Mouse (Mus musculus) midbrain, embryonic 12.5 days (tissue): ENCODE results near the gene Ppfia3. TPM values are rescaled to one million over a fixed set of nuclear protein-coding genes. Genes with fewer than 3 reads are reported as not detected.
A peak's percentile ranks its signal among the peaks of the same experiment; 100 is the strongest.

Source experiments
- ATAC-seq: fragments of 200-750 bp; cut with Nextera tagmentation; 2 replicates; pipeline ENCODE4 v1.8.0; 2017; ENCODE audit warnings: low read depth, moderate TSS enrichment, moderate library complexity; ENCODE audit not compliant: low FRiP score
- H3K27ac ChIP-seq: fragments of 300-500 bp; sonication (generic); replicated peaks from 2 replicates; pipeline ENCODE4 v1.5.1; 2016; ENCODE audit warnings: mild to moderate bottlenecking
- H3K27me3 ChIP-seq: fragments of 300-500 bp; sonication (generic); 2 replicates; pipeline ENCODE4 v1.6.1; 2016; ENCODE audit warnings: mild to moderate bottlenecking
- H3K36me3 ChIP-seq: fragments of 300-500 bp; sonication (generic); 2 replicates; pipeline ENCODE4 v1.6.1; 2016
- H3K4me1 ChIP-seq: fragments of 300-500 bp; sonication (generic); 2 replicates; pipeline ENCODE4 v1.6.1; 2016
- H3K4me2 ChIP-seq: fragments of 300-500 bp; sonication (generic); replicated peaks from 2 replicates; pipeline ENCODE4 v1.6.1; 2016; ENCODE audit warnings: mild to moderate bottlenecking, moderate library complexity
- H3K4me3 ChIP-seq: fragments of 300-500 bp; sonication (generic); 2 replicates; pipeline ENCODE4 v1.5.1; 2016; ENCODE audit warnings: mild to moderate bottlenecking
- H3K9ac ChIP-seq: fragments of 300-500 bp; sonication (generic); replicated peaks from 2 replicates; pipeline ENCODE4 v1.6.1; 2016; ENCODE audit warnings: mild to moderate bottlenecking, moderate library complexity
- H3K9me3 ChIP-seq: fragments of 300-500 bp; sonication (generic); 2 replicates; pipeline ENCODE4 v1.6.1; 2016; ENCODE audit warnings: mild to moderate bottlenecking
- WGBS: fragments of 180-500 bp; shearing (Covaris S2); methylation state at CpG from one replicate; pipeline ENCODE4 v1.1.7; 2016; 5-methylcytosine and 5-hydroxymethylcytosine counted together
- polyA plus RNA-seq: library from polyadenylated mRNA; unstranded; fragments of >200 nt; fragmentation: Nextera tagmentation; extraction: Ambion mirVana; gene quantifications from 2 replicates; pipeline ENCODE4 v1.2.1, GENCODE M21; 2016

Ppfia3 gene
- polyA plus RNA-seq, 1 experiment from 2014 or later = 15.0 TPM

- Histone ChIP-seq H3K9me3 (no peaks in the 10 kb centered on the region), H3K4me1 (peaks cover 32% of the 10 kb centered on the region), H3K4me2 (peak within 1 kb of the TSS; percentile 89), H3K4me3 (peak within 1 kb of the TSS; percentile 46), H3K27me3 (peaks cover 40% of the 10 kb centered on the region), H3K9ac (peak within 1 kb of the TSS; percentile 62), H3K36me3 (peaks cover 32% of the 10 kb centered on the region), H3K27ac (no peak within 1 kb of the TSS)
- 12% methylated on average over 28 of the region's 28 CpGs for WGBS
- ATAC-seq = peak; percentile 31
Measured at GRCm38 (mm10) chr7:45370475-45371311, 3.9 kb upstream of the Ppfia3 start, which contains the start of gene Lin7b. Lin7b (minus strand) TSS chr7:45370583.

- peaks cover 26% of the 10 kb centered on the region for H3K36me3 ChIP-seq
- peaks cover 42% of the 10 kb centered on the region for H3K27me3 ChIP-seq
- H3K4me2 ChIP-seq = peak overlapping the region; percentile 89
- peak overlapping the region; percentile 62 for H3K9ac ChIP-seq
- H3K4me3 ChIP-seq = peak overlapping the region; percentile 46
- peaks cover 39% of the 10 kb centered on the region for H3K4me1 ChIP-seq
- no peaks in the 10 kb centered on the region for H3K9me3 ChIP-seq
- H3K27ac ChIP-seq = no peak overlapping the region
- ATAC-seq = no peak; the same call in 1 of the 2 replicates
- WGBS = 9% methylated on average over 52 of the region's 52 CpGs
Measured at GRCm38 (mm10) chr7:45369836-45370474, 3.1 kb upstream of the Ppfia3 start.

DNA sequence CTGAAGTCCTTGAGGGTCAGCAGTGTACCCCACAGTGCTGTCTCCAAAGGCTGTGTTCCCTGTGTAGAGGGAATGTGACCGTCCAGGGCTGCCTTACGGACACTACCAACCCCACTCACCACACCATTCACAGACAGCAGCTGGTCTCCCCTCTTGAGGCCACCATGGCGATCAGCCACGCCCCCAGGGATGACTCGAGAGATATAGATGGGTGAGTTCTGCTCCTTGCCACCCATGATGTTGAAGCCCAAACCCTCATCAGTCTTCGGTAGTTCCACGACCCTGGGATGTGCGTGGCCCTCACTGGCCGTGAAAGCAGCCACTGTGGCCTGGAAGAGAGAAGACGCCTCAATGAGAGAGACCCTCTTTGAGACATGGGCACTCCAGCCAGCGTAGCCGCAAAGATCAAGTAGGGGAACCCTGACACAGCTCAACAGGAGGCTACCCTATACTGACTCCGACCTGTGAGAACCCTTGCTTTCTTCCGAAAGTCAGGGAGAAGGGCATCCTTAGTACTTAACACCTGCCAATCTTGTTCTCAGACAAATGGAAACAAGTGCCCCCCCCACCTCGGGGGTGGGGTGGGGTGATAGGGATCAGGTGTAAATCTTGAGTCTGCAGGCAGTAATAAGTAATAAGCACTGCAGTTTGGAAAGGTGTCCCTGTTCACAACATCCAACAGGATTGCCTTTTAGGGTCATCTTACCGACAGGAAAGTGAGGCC, 2.4 kb upstream of the Ppfia3 start:
- no peak for ATAC-seq
- Histone ChIP-seq H3K27me3 (peaks cover 44% of the 10 kb centered on the region), H3K9ac (no peak overlapping the region), H3K9me3 (no peaks in the 10 kb centered on the region), H3K4me3 (0 out of 2 replicates have a peak overlapping the region, but pooled peaks have one; percentile 46), H3K27ac (no peak overlapping the region), H3K36me3 (peaks cover 21% of the 10 kb centered on the region; the same call in 1 of the 2 replicates), H3K4me2 (peak overlapping the region; percentile 89; the same call in 1 of the 2 replicates), H3K4me1 (peaks cover 39% of the 10 kb centered on the region)
- 78% methylated on average over 16 of the region's 16 CpGs for WGBS

- Histone ChIP-seq H3K4me1 (peaks cover 39% of the 10 kb centered on the region), H3K9ac (peak overlapping the region; percentile 63), H3K9me3 (no peaks in the 10 kb centered on the region), H3K27ac (no peak overlapping the region), H3K36me3 (peaks cover 15% of the 10 kb centered on the region; the same call in 1 of the 2 replicates), H3K4me2 (peak overlapping the region; percentile 77), H3K4me3 (peak overlapping the region; percentile 87), H3K27me3 (peaks cover 54% of the 10 kb centered on the region)
- WGBS = 77% methylated on average over 15 of the region's 15 CpGs
- no peak for ATAC-seq
Measured at GRCm38 (mm10) chr7:45368178-45368577, 1.4 kb upstream of the Ppfia3 start.

- H3K9me3 ChIP-seq = no peaks in the 10 kb centered on the region
- H3K36me3 ChIP-seq = peaks cover 7% of the 10 kb centered on the region; the same call in 1 of the 2 replicates
- peaks cover 63% of the 10 kb centered on the region for H3K27me3 ChIP-seq
- H3K27ac ChIP-seq = peak overlapping the region; percentile 71
- H3K4me2 ChIP-seq = peak overlapping the region; percentile 77
- H3K4me3 ChIP-seq = peak overlapping the region; percentile 87
- WGBS = under 1% methylated on average over 70 of the region's 70 CpGs
- H3K9ac ChIP-seq = peak overlapping the region; percentile 89
- H3K4me1 ChIP-seq = peaks cover 45% of the 10 kb centered on the region
- peak; percentile 87 for ATAC-seq
Measured at GRCm38 (mm10) chr7:45367020-45367880, 431 bp upstream of the Ppfia3 start.

DNA sequence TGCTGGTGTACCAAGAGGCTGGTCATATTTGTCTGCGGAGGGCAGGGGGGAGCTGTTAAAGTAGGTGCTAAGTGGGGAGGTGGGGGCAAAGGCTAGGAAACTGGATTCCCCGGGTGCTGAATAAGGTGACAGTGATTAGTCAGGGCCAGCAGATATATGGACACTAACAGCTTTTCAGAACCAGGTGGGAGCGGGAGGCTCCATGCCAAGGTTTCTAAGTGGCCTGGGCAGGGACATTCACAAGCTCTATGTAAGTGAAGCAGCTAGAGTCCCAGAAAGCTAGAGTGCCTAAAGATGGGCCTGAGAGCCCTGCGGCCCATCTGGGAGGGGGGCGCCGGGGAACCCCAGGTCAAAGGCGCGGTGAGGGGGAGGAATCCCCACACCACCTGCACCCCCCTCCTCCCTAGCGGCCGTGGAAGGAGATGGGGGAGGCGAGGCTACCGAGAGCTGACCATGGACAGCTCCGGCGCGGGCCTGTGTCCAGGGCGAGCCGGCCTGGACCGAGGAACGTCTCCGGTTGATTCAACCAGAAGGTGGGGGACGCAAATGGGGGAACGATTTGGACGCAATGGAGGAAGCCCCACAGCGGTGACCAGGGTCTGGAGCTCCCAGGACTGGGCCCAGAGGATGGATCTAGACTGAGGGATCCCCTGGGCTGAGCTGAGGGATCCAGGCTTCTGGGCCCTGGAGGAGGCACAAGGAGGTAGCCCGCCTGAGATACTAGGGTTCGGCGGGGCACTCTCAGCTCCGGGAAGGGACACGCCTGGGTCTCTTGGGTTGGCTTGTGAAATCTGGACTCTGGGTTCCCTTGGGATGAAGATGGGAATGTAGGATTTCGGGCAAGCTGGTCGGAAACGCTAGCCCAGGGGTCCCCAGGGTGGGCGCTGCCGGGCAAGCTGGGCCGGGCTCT, 822 bp downstream of the Ppfia3 start:
- Histone ChIP-seq H3K4me3 (peak overlapping the region; percentile 87), H3K4me2 (peak overlapping the region; percentile 77), H3K27ac (peak overlapping the region; percentile 58; the same call in 1 of the 2 replicates), H3K36me3 (no peaks in the 10 kb centered on the region), H3K9ac (peak overlapping the region; percentile 89), H3K27me3 (peaks cover 62% of the 10 kb centered on the region), H3K9me3 (no peaks in the 10 kb centered on the region), H3K4me1 (peaks cover 50% of the 10 kb centered on the region)
- 3% methylated on average over 35 of the region's 35 CpGs for WGBS
- ATAC-seq = no peak

DNA sequence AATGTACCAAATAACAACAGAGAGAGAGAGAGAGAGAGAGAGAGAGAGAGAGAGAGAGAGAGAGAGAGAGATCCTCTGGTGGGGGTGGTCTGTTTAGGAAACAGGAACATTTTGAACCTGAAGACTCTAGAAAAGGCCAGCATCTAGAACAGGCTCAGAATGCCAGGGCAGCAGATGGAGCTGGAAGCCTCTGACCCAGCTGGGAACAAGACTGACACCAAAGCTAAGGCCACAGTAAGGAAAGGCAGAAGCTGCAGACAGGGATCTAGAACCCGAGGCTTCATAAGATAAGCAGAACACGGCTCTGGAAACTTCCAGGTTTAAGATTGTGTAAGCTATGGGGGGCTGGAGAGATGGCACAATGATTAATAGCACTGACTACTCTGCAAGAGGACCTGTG, 2.8 kb downstream of the Ppfia3 start:
- Histone ChIP-seq H3K27me3 (peaks cover 48% of the 10 kb centered on the region), H3K27ac (no peak overlapping the region), H3K36me3 (no peaks in the 10 kb centered on the region), H3K9ac (no peak overlapping the region), H3K4me2 (no peak overlapping the region), H3K4me3 (no peak overlapping the region), H3K9me3 (no peaks in the 10 kb centered on the region), H3K4me1 (peaks cover 37% of the 10 kb centered on the region)
- WGBS = 84% methylated on average over 2 of the region's 2 CpGs
- no peak for ATAC-seq

- Histone ChIP-seq H3K27ac (no peak overlapping the region), H3K4me2 (peak overlapping the region; percentile 13; the same call in 1 of the 2 replicates), H3K27me3 (peaks cover 37% of the 10 kb centered on the region), H3K9ac (no peak overlapping the region), H3K36me3 (peaks cover 6% of the 10 kb centered on the region; the same call in 1 of the 2 replicates), H3K9me3 (no peaks in the 10 kb centered on the region), H3K4me3 (no peak overlapping the region), H3K4me1 (peaks cover 31% of the 10 kb centered on the region)
- ATAC-seq = no peak
- WGBS = 9% methylated on average over 13 of the region's 13 CpGs
Measured at GRCm38 (mm10) chr7:45362801-45363200, 4.0 kb downstream of the Ppfia3 start.

GRCm38 (mm10) chr7:45361243-45361804, 5.5 kb downstream of the Ppfia3 start:
- under 1% methylated on average over 43 of the region's 43 CpGs for WGBS
- Histone ChIP-seq H3K4me1 (peaks cover 26% of the 10 kb centered on the region), H3K9ac (peak overlapping the region; percentile 65), H3K4me3 (peak overlapping the region; percentile 46), H3K4me2 (peak overlapping the region; percentile 81), H3K27ac (peak overlapping the region; percentile 68), H3K9me3 (no peaks in the 10 kb centered on the region), H3K36me3 (peaks cover 19% of the 10 kb centered on the region), H3K27me3 (peaks cover 37% of the 10 kb centered on the region)
- peak; percentile 89 for ATAC-seq
